Mouse (Mus musculus) bone marrow, adult 2 months (tissue): ENCODE measurements at regions not wholly inside any gene's neighbourhood (a gene's known extent, or its start where the extent isn't known, plus 50 kb on each side); places are given as distances from the start of the nearest gene placed in this dataset.

Experiments used
- CTCF ChIP-seq: fragments of 200-500 bp; IDR thresholded peaks from 2 replicates; pipeline ENCODE4 v1.5.1; 2011; ENCODE audit warnings: low read length, control low read depth; ENCODE audit not compliant: control insufficient read depth, insufficient read depth
- POLR2A ChIP-seq: fragments of 200-500 bp; IDR thresholded peaks from 2 replicates; pipeline ENCODE4 v1.6.1; 2011; ENCODE audit warnings: low read depth, mild to moderate bottlenecking, control low read depth, low read length, borderline replicate concordance; ENCODE audit not compliant: control insufficient read depth

GRCm38 (mm10) chr12:25200161-25200560 is 103.2 kb upstream of the Id2 start:
- no peak for TF ChIP-seq POLR2A
- no peak for TF ChIP-seq CTCF
